ENCODE assay signal across 16 mouse cellular contexts in genomic region chr1:165510161-165510560, GRCm38 (mm10). TPM values are rescaled to one million over a fixed set of nuclear protein-coding genes. Genes with fewer than 3 reads are reported as not detected.
DNase-seq lines count a peak whose midpoint lies in the region; ATAC-seq lines count a peak whose summit lies in the region.
"Had no signal": no experiment of that assay in that cellular context is flagged by ENCODE, and none has a peak within 500 bp of the region (broad histone marks: within the 10 kb centered on the region; RNA-seq: fewer than 3 reads in every experiment).

No protein-coding gene starts in this region.

- H3K4me1 ChIP-seq in kidney, embryonic 16.5 days (ENCODE audit: insufficient read depth, low read length): no peaks in the 10 kb centered on the region
- no peaks in the 10 kb centered on the region for H3K4me1 ChIP-seq in forebrain, embryonic 14.5 days (ENCODE audit: control insufficient read depth, insufficient read depth, low read length)
- H3K4me1 ChIP-seq: hindbrain, embryonic 10.5 days; intestine, embryonic 15.5 days; limb, embryonic 12.5 days; midbrain, embryonic 10.5 days had no signal

- ATAC-seq in kidney, embryonic 16.5 days (ENCODE audit: low FRiP score, low TSS enrichment): no peak
- ATAC-seq in forebrain, embryonic 14.5 days: no peak
- ATAC-seq: intestine, embryonic 15.5 days had no signal

- peak; percentile 9 to 11 for DNase-seq in cerebellum, postnatal 10 days
- no peak for DNase-seq in cerebellum, adult 11 months
- DNase-seq in kidney, adult 8-10 months: peak; percentile 13 to 29
- DNase-seq in gastrocnemius, adult 8-10 months (ENCODE audit: low spot score in 2 of 2): peak; percentile 5 to 40
- DNase-seq in lung, postnatal 10 days: peak; percentile 39
- DNase-seq in layer of hippocampus, postnatal 25 days (ENCODE audit: extremely low spot score in 1 of 2, low spot score in 1 of 2): no peak
- no peak for DNase-seq in forebrain, embryonic 14.5 days (ENCODE audit: low spot score)
- DNase-seq: cerebellum, adult 9-11 months; lung, embryonic 14.5 days; retina, postnatal 1 day had no signal

- H3K4me3 ChIP-seq in kidney, embryonic 16.5 days (ENCODE audit: low read length): no peak overlapping the region
- no peak overlapping the region for H3K4me3 ChIP-seq in forebrain, embryonic 14.5 days (ENCODE audit: low read depth, low read length)
- H3K4me3 ChIP-seq: hindbrain, embryonic 10.5 days; intestine, embryonic 15.5 days; limb, embryonic 12.5 days; midbrain, embryonic 10.5 days had no signal

- no peaks in the 10 kb centered on the region for H3K36me3 ChIP-seq in kidney, embryonic 16.5 days (ENCODE audit: insufficient read depth, low read length)
- no peaks in the 10 kb centered on the region for H3K36me3 ChIP-seq in forebrain, embryonic 14.5 days (ENCODE audit: control insufficient read depth, insufficient read depth, low read length)
- H3K36me3 ChIP-seq: hindbrain, embryonic 10.5 days; intestine, embryonic 15.5 days; limb, embryonic 12.5 days; midbrain, embryonic 10.5 days had no signal

- WGBS in kidney, embryonic 16.5 days: 83% methylated on average over 6 of the region's 6 CpGs
- 92% methylated on average over 6 of the region's 6 CpGs for WGBS in forebrain, embryonic 14.5 days

- H3K4me2 ChIP-seq in kidney, embryonic 16.5 days (replicated peaks; ENCODE audit: low read depth, low read length): no peak overlapping the region
- H3K4me2 ChIP-seq in forebrain, embryonic 14.5 days (ENCODE audit: low read length): no peak overlapping the region
- H3K4me2 ChIP-seq: intestine, embryonic 15.5 days; limb, embryonic 12.5 days; lung, embryonic 14.5 days had no signal

- H3K27me3 ChIP-seq in kidney, embryonic 16.5 days (ENCODE audit: insufficient read depth, low read length): no peaks in the 10 kb centered on the region
- H3K27me3 ChIP-seq in forebrain, embryonic 14.5 days (replicated peaks; ENCODE audit: control insufficient read depth, insufficient read depth, low read length): no peaks in the 10 kb centered on the region
- H3K27me3 ChIP-seq: intestine, embryonic 15.5 days; limb, embryonic 12.5 days had no signal

- no peak overlapping the region for H3K9ac ChIP-seq in kidney, embryonic 16.5 days (replicated peaks; ENCODE audit: low read length)
- no peak overlapping the region for H3K9ac ChIP-seq in forebrain, embryonic 14.5 days (ENCODE audit: low read length)
- H3K9ac ChIP-seq: intestine, embryonic 15.5 days; limb, embryonic 12.5 days; lung, embryonic 14.5 days had no signal

- H3K27ac ChIP-seq in kidney, embryonic 16.5 days (ENCODE audit: low read length): no peak overlapping the region
- no peak overlapping the region for H3K27ac ChIP-seq in forebrain, embryonic 14.5 days (ENCODE audit: low read depth, low read length)
- H3K27ac ChIP-seq: hindbrain, embryonic 10.5 days; intestine, embryonic 15.5 days; limb, embryonic 12.5 days; midbrain, embryonic 10.5 days had no signal

- no peaks in the 10 kb centered on the region for H3K9me3 ChIP-seq in kidney, embryonic 16.5 days (ENCODE audit: low read length)
- H3K9me3 ChIP-seq in forebrain, embryonic 14.5 days (replicated peaks; ENCODE audit: control insufficient read depth, low read length): no peaks in the 10 kb centered on the region
- H3K9me3 ChIP-seq: hindbrain, embryonic 10.5 days; intestine, embryonic 15.5 days; limb, embryonic 12.5 days; midbrain, embryonic 10.5 days had no signal

RNA-seq across cellular contexts. Expression of gene Adcy10, which starts 25.2 kb away (rescaled TPM):
- 0.06 and 0.39 TPM in 2 replicates for polyA plus RNA-seq in kidney, embryonic 16.5 days (2015; fragmentation: Nextera tagmentation; extraction: Ambion mirVana)
- not detected for total RNA-seq in gastrocnemius, adult 8-10 months (2022)
- under 1 TPM in 1 of 2 experiments, not detected in 1; 0.15 TPM for total RNA-seq in layer of hippocampus, postnatal 25 days (2021)
- polyA plus RNA-seq in forebrain, embryonic 14.5 days (2014; fragmentation: Nextera tagmentation; extraction: Ambion mirVana): 0.05 and 0.14 TPM in 2 replicates
- polyA plus RNA-seq: embryonic facial prominence, embryonic 11.5 days; hindbrain, embryonic 10.5 days; intestine, embryonic 15.5 days; lung, embryonic 14.5 days had no signal

RNA-seq across cellular contexts. Expression of gene Mpc2, which starts 49.7 kb away (rescaled TPM):
- 309 and 320 TPM in 2 replicates for polyA plus RNA-seq in kidney, embryonic 16.5 days (2015; fragmentation: Nextera tagmentation; extraction: Ambion mirVana)
- 100 to 1,000 TPM; 273 to 322 (median 311) TPM for total RNA-seq in gastrocnemius, adult 8-10 months (2022)
- total RNA-seq in layer of hippocampus, postnatal 25 days (2021): 100 to 1,000 TPM; 127 to 136 TPM
- 190 and 197 TPM in 2 replicates for polyA plus RNA-seq in forebrain, embryonic 14.5 days (2014; fragmentation: Nextera tagmentation; extraction: Ambion mirVana)

RNA-seq across cellular contexts. Expression of gene Dcaf6, which starts 49.9 kb away (rescaled TPM):
- 19.4 and 21.1 TPM in 2 replicates for polyA plus RNA-seq in kidney, embryonic 16.5 days (2015; fragmentation: Nextera tagmentation; extraction: Ambion mirVana)
- total RNA-seq in gastrocnemius, adult 8-10 months (2022): 100 to 1,000 TPM; 285 to 320 (median 302) TPM
- 10 to 100 TPM; 81.4 to 84.6 TPM for total RNA-seq in layer of hippocampus, postnatal 25 days (2021)
- polyA plus RNA-seq in forebrain, embryonic 14.5 days (2014; fragmentation: Nextera tagmentation; extraction: Ambion mirVana): 13.4 and 17.1 TPM in 2 replicates

Comparison
In these comparisons a context has a peak if more than half of its experiments do, and no peak if none do; other contexts are left out.
1. DNase-seq: peak in cerebellum, postnatal 10 days (2 of 2), kidney, adult 8-10 months (2 of 2), gastrocnemius, adult 8-10 months (2 of 2) and lung, postnatal 10 days (single experiment); none in cerebellum, adult 11 months (single experiment), layer of hippocampus, postnatal 25 days (0 of 2) and forebrain, embryonic 14.5 days (single experiment).